Mouse (Mus musculus) embryonic fibroblast, embryonic 13.5 days (primary cell): ENCODE measurements at regions not wholly inside any gene's neighbourhood (a gene's known extent, or its start where the extent isn't known, plus 50 kb on each side); places are given as distances from the start of the nearest gene placed in this dataset.

Source experiments
- CTCF ChIP-seq: IDR thresholded peaks from 2 replicates; pipeline ENCODE4 v1.5.1; 2011; ENCODE audit warnings: mild to moderate bottlenecking, control low read depth, low read length, moderate library complexity, borderline replicate concordance; ENCODE audit not compliant: insufficient read depth
- POLR2A ChIP-seq: IDR thresholded peaks from 2 replicates; pipeline ENCODE4 v1.6.1; 2011; ENCODE audit warnings: low read depth, mild to moderate bottlenecking, control low read depth, low read length, moderate library complexity

- TF ChIP-seq CTCF (no peak), POLR2A (no peak)
Observed at GRCm38 (mm10) chr9:31543691-31544052, 79.4 kb upstream of the Tmem45b start.
